Mouse (Mus musculus): ENCODE data around the gene Rassf10.

DNA sequence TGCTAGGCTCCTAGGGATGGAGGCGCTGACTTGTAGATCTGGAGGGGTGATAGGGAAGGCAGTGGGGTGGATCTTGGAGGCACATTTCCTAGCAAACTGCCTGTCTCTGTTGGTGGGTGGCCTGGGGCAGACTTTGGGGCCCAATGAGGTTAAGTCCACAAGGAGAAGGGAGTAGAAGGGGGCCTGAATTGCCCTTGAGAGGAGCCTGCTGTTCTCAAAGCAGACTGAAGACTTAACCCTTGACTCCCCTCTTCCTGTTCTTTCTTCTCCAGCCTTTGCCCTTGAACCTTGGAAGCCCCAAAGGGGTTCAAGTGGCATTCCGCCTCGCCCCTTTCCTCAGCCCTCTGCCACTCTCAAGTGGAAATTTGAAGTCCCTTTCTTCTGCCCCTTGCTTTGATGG lies 30.1 kb upstream of the Rassf10 start:
- no peak for TF ChIP-seq CTCF (IDR thresholded peaks at IDR 0.05; ENCODE audit: low read depth)
- no peak for TF ChIP-seq EP300 (IDR thresholded peaks at IDR 0.05; ENCODE audit: low read depth)

All from heart, postnatal 0 days (tissue).